Mouse (Mus musculus): ENCODE data around the gene Rcbtb2. TPM values are rescaled to one million over a fixed set of nuclear protein-coding genes. Genes with fewer than 3 reads are reported as not detected.

Gene Rcbtb2
- polyA plus RNA-seq, 1 experiment from 2014 or later, result 160 TPM

DNA sequence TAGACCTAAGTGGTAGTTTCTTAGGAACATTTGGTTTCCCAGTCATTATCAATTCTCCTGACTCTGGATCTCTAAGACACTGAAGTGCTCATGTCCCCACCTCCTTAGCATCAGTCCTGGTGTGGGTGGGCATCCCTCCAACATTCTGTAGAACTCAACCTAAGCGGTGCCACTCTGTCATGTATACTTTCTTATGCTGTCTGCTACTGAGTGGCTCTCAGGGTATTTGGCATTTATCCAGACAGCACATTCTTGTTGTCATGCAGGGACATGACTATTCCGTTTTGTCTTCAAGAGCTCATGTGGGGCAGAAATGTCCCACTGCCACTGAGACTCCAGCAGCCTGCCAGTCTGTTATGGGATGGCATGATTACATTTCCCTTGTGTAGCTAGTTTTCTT is 58.3 kb downstream of the Rcbtb2 start:
- H3K4me3 ChIP-seq (ENCODE audit: low read depth, low read length), result no peak overlapping the region
- no peak for ATAC-seq (replicated peaks; ENCODE audit: low FRiP score)
- peaks cover 13% of the 10 kb centered on the region; the same call in 1 of the 2 replicates for H3K36me3 ChIP-seq (ENCODE audit: control insufficient read depth, insufficient read depth, low read length)
- H3K4me1 ChIP-seq (replicated peaks; ENCODE audit: control insufficient read depth, insufficient read depth, low read length), result no peaks in the 10 kb centered on the region
- no peaks in the 10 kb centered on the region for H3K27me3 ChIP-seq (ENCODE audit: control insufficient read depth, insufficient read depth, low read length)
- H3K9ac ChIP-seq (ENCODE audit: low read length), result no peak overlapping the region
- no peak overlapping the region for H3K4me2 ChIP-seq (ENCODE audit: low read depth, low read length, severe bottlenecking)
- WGBS, result 91% methylated on average over 2 of the region's 2 CpGs
- H3K27ac ChIP-seq (ENCODE audit: low read depth, low read length), result no peak overlapping the region
- no peak for DNase-seq (ENCODE audit: low spot score)
- peaks cover 3% of the 10 kb centered on the region; the same call in 1 of the 2 replicates for H3K9me3 ChIP-seq (ENCODE audit: control insufficient read depth, low read length)

DNA sequence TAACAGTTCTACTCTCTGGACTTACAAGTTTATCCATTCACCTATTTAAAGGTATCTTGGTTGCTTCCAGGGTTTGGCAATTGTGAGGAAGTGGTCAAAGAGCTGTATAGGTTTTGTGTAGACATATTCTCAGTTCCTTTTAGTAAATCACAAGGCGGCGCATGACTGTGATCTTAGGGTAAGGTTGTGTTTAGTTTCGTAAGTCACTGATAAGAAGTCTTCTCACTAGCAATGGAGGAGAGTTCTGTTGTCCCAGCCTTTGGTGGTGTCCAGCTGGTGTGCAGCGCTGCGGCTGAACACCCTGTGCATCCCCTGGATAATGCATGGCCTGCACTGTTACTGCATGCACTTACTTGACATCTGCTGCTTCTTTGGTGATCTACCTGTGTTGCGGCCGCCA is 64.0 kb downstream of the Rcbtb2 start:
- Histone ChIP-seq H3K4me3 (ENCODE audit: low read depth, low read length) (no peak overlapping the region), H3K4me2 (ENCODE audit: low read depth, low read length, severe bottlenecking) (no peak overlapping the region), H3K27ac (ENCODE audit: low read depth, low read length) (no peak overlapping the region), H3K36me3 (ENCODE audit: control insufficient read depth, insufficient read depth, low read length) (peaks cover 12% of the 10 kb centered on the region), H3K4me1 (replicated peaks; ENCODE audit: control insufficient read depth, insufficient read depth, low read length) (no peaks in the 10 kb centered on the region), H3K9me3 (ENCODE audit: control insufficient read depth, low read length) (peaks cover 3% of the 10 kb centered on the region; the same call in 1 of the 2 replicates), H3K27me3 (ENCODE audit: control insufficient read depth, insufficient read depth, low read length) (no peaks in the 10 kb centered on the region), H3K9ac (ENCODE audit: low read length) (no peak overlapping the region)
- no peak for DNase-seq (ENCODE audit: low spot score)
- WGBS, result 89% methylated on average over 7 of the region's 7 CpGs
- no peak for ATAC-seq (replicated peaks; ENCODE audit: low FRiP score)

DNA sequence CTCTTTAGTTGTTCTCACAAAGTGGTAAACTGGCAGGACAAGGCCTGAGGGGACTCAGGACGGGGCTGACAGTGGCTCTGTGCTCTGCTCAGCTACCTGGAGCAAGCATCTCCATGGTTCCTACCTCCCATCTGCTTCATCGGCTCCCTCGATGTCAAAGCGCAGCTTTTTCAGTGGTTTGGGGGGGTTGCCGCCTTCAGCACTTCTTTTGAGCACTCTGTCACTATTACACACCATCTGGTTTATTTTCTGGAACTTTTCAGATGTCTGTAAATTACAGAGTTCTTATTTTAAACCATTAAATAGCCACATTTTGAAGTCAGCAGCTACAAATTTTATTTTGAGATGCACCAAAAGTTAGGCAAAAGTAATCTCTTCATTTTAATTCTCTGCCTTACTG is 76.2 kb downstream of the Rcbtb2 start:
- Histone ChIP-seq H3K9ac (ENCODE audit: low read length) (no peak overlapping the region), H3K9me3 (ENCODE audit: control insufficient read depth, low read length) (no peaks in the 10 kb centered on the region; the same call in 1 of the 2 replicates), H3K4me3 (ENCODE audit: low read depth, low read length) (no peak overlapping the region), H3K4me2 (ENCODE audit: low read depth, low read length, severe bottlenecking) (no peak overlapping the region), H3K27me3 (ENCODE audit: control insufficient read depth, insufficient read depth, low read length) (no peaks in the 10 kb centered on the region), H3K36me3 (ENCODE audit: control insufficient read depth, insufficient read depth, low read length) (peaks cover 3% of the 10 kb centered on the region; the same call in 1 of the 2 replicates), H3K4me1 (replicated peaks; ENCODE audit: control insufficient read depth, insufficient read depth, low read length) (no peaks in the 10 kb centered on the region), H3K27ac (ENCODE audit: low read depth, low read length) (no peak overlapping the region)
- WGBS, result 61% methylated on average over 5 of the region's 5 CpGs
- ATAC-seq (replicated peaks; ENCODE audit: low FRiP score) (no peak), DNase-seq (ENCODE audit: low spot score) (no peak)

DNA sequence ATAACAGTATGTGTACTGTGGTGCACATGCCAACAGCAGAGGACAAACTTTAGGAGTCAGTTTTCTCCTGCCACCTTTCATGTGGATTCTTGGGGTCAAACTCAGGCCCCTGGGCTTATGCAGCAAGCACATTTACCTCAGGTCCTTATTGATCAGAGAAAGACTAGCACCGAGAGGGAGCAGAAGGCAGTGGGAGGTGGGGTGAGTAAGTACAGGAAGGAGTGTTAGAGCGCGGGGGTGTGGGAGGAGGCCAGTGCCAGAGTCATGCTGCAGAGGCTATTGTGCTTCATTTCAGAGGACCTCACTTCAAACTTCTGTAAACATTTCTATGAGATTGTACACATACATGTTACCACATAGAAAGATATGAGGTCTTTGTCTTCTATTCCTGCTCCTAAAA is 78.6 kb downstream of the Rcbtb2 start:
- no peaks in the 10 kb centered on the region for H3K9me3 ChIP-seq (ENCODE audit: control insufficient read depth, low read length)
- no peak overlapping the region for H3K27ac ChIP-seq (ENCODE audit: low read depth, low read length)
- DNase-seq (ENCODE audit: low spot score) (no peak), ATAC-seq (replicated peaks; ENCODE audit: low FRiP score) (no peak)
- WGBS, result 82% methylated on average over 3 of the region's 3 CpGs
- H3K9ac ChIP-seq (ENCODE audit: low read length), result no peak overlapping the region
- H3K4me2 ChIP-seq (ENCODE audit: low read depth, low read length, severe bottlenecking), result no peak overlapping the region
- H3K27me3 ChIP-seq (ENCODE audit: control insufficient read depth, insufficient read depth, low read length), result no peaks in the 10 kb centered on the region
- 0 out of 2 replicates have a peak, but pooled peaks cover 3% of the 10 kb centered on the region for H3K36me3 ChIP-seq (ENCODE audit: control insufficient read depth, insufficient read depth, low read length)
- H3K4me1 ChIP-seq (replicated peaks; ENCODE audit: control insufficient read depth, insufficient read depth, low read length), result no peaks in the 10 kb centered on the region
- H3K4me3 ChIP-seq (ENCODE audit: low read depth, low read length), result no peak overlapping the region

DNA sequence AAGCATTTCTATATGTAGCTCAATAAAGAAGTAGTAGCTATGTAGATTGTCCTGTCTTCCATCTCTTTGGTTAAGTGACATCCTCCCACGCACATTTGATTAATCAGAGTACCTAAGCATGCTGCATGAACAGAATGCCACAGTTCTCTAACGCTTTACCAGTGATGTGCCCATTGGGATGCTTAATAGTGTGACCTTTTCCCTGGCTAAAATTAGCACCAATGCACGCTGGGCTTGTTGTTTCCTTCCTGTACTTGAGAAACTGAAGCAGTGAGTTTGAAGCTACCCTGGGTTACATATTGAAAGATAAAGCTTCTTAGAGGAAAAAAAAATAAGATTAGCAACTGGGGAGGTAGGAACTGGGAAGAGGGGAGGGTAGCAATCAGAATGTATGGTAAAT is 81.2 kb downstream of the Rcbtb2 start:
- no peak for ATAC-seq (replicated peaks; ENCODE audit: low FRiP score)
- H3K4me1 ChIP-seq (replicated peaks; ENCODE audit: control insufficient read depth, insufficient read depth, low read length), result no peaks in the 10 kb centered on the region
- H3K4me3 ChIP-seq (ENCODE audit: low read depth, low read length), result no peak overlapping the region
- WGBS, result 83% methylated on average over 3 of the region's 3 CpGs
- no peaks in the 10 kb centered on the region for H3K9me3 ChIP-seq (ENCODE audit: control insufficient read depth, low read length)
- no peak for DNase-seq (ENCODE audit: low spot score)
- no peaks in the 10 kb centered on the region for H3K27me3 ChIP-seq (ENCODE audit: control insufficient read depth, insufficient read depth, low read length)
- no peaks in the 10 kb centered on the region for H3K36me3 ChIP-seq (ENCODE audit: control insufficient read depth, insufficient read depth, low read length)
- no peak overlapping the region for H3K27ac ChIP-seq (ENCODE audit: low read depth, low read length)
- H3K4me2 ChIP-seq (ENCODE audit: low read depth, low read length, severe bottlenecking), result no peak overlapping the region
- H3K9ac ChIP-seq (ENCODE audit: low read length), result no peak overlapping the region

DNA sequence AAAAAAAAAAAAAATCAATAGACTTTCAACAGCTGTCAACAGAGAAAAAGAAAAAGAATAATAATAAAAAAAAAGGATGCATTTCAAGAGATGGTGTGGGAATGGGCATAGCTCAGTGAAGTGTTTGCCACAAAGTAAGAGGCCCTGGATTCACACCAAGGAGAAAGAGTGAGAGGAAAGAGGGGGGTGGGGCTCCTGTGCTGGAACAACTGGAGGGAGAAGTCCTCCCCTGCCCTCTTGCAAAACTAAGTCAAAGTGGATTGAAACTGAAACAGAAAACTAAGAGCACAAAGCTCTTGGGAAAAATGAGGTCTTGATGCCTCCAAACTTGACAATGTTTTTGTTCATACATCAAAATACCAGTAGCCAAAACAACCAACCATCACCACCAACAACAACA is 86.4 kb downstream of the Rcbtb2 start:
- ATAC-seq (replicated peaks; ENCODE audit: low FRiP score), result no peak
- no peak for DNase-seq (ENCODE audit: low spot score)
- no peaks in the 10 kb centered on the region for H3K27me3 ChIP-seq (ENCODE audit: control insufficient read depth, insufficient read depth, low read length)
- no peak overlapping the region for H3K4me2 ChIP-seq (ENCODE audit: low read depth, low read length, severe bottlenecking)
- H3K9ac ChIP-seq (ENCODE audit: low read length), result no peak overlapping the region
- H3K4me3 ChIP-seq (ENCODE audit: low read depth, low read length), result no peak overlapping the region
- H3K4me1 ChIP-seq (replicated peaks; ENCODE audit: control insufficient read depth, insufficient read depth, low read length), result no peaks in the 10 kb centered on the region
- H3K9me3 ChIP-seq (ENCODE audit: control insufficient read depth, low read length), result no peaks in the 10 kb centered on the region
- H3K36me3 ChIP-seq (ENCODE audit: control insufficient read depth, insufficient read depth, low read length), result no peaks in the 10 kb centered on the region
- H3K27ac ChIP-seq (ENCODE audit: low read depth, low read length), result no peak overlapping the region

DNA sequence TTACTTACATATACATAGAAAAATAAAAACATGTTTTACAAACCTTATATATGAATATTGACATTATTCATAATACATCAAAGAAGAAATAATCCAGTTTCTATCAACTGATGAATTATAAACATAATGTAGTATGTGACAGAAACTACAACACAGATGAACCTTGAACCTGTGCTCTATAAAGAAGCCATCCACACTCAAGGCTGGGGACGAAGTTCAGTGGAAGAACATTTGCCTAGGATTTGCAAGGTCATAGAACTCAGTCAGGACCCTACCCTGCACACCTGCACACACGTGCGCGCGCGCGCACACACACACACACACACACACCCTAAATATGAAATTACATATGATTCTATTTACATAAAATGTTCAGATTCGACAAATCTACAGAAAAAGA is 87.4 kb downstream of the Rcbtb2 start:
- Histone ChIP-seq H3K4me1 (replicated peaks; ENCODE audit: control insufficient read depth, insufficient read depth, low read length) (no peaks in the 10 kb centered on the region), H3K9ac (ENCODE audit: low read length) (no peak overlapping the region), H3K9me3 (ENCODE audit: control insufficient read depth, low read length) (no peaks in the 10 kb centered on the region), H3K27ac (ENCODE audit: low read depth, low read length) (no peak overlapping the region), H3K4me3 (ENCODE audit: low read depth, low read length) (no peak overlapping the region), H3K4me2 (ENCODE audit: low read depth, low read length, severe bottlenecking) (no peak overlapping the region), H3K36me3 (ENCODE audit: control insufficient read depth, insufficient read depth, low read length) (no peaks in the 10 kb centered on the region; the same call in 1 of the 2 replicates), H3K27me3 (ENCODE audit: control insufficient read depth, insufficient read depth, low read length) (no peaks in the 10 kb centered on the region)
- ATAC-seq (replicated peaks; ENCODE audit: low FRiP score) (no peak), DNase-seq (ENCODE audit: low spot score) (no peak)
- WGBS, result 94% methylated on average over 8 of the region's 8 CpGs

DNA sequence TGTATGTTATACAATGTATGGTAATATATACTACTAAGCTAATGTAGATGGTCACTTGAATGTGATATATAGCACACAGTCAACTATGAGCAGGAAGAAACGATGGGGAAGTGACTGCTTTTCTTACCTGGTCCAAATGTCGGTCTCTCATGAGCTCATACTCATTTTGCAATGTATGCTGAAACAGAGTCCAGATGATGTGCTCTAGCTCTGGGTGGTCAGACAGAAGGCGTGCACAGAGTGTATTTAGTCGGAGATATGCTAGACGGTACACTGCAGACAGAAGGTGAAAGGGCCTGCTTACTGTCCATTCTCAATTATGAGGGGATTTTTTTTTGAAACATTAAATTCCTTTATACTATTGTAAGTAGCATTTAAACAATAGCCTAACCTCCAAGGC is 88.6 kb downstream of the Rcbtb2 start:
- WGBS, result 92% methylated on average over 5 of the region's 5 CpGs
- Histone ChIP-seq H3K27me3 (ENCODE audit: control insufficient read depth, insufficient read depth, low read length) (no peaks in the 10 kb centered on the region), H3K9me3 (ENCODE audit: control insufficient read depth, low read length) (no peaks in the 10 kb centered on the region), H3K4me1 (replicated peaks; ENCODE audit: control insufficient read depth, insufficient read depth, low read length) (no peaks in the 10 kb centered on the region), H3K4me2 (ENCODE audit: low read depth, low read length, severe bottlenecking) (no peak overlapping the region), H3K4me3 (ENCODE audit: low read depth, low read length) (no peak overlapping the region), H3K27ac (ENCODE audit: low read depth, low read length) (no peak overlapping the region), H3K9ac (ENCODE audit: low read length) (no peak overlapping the region), H3K36me3 (ENCODE audit: control insufficient read depth, insufficient read depth, low read length) (no peaks in the 10 kb centered on the region; the same call in 1 of the 2 replicates)
- ATAC-seq (replicated peaks; ENCODE audit: low FRiP score), result no peak
- no peak for DNase-seq (ENCODE audit: low spot score)

DNA sequence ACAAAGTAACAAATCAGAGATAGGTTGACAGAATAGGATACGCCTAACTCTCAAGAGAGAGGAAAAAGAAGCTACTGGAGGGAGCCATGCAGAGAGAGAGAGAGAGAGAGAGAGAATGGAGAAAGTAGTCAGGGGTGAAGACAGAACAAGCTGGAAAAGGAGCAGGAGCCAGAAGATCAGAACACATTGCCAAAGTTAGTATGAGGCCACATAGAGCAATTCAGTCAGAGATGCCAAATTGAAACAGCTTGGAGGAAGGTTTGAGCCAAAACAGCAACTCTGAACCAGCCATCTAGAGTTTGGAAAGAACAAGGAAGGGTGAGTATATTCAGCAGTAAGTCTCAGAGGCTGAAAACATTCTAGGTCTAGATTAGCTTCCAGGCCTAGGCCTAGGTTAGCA is 94.2 kb downstream of the Rcbtb2 start:
- Histone ChIP-seq H3K36me3 (ENCODE audit: control insufficient read depth, insufficient read depth, low read length) (no peaks in the 10 kb centered on the region; the same call in 1 of the 2 replicates), H3K9me3 (ENCODE audit: control insufficient read depth, low read length) (no peaks in the 10 kb centered on the region), H3K27me3 (ENCODE audit: control insufficient read depth, insufficient read depth, low read length) (no peaks in the 10 kb centered on the region), H3K4me3 (ENCODE audit: low read depth, low read length) (no peak overlapping the region), H3K4me1 (replicated peaks; ENCODE audit: control insufficient read depth, insufficient read depth, low read length) (no peaks in the 10 kb centered on the region), H3K4me2 (ENCODE audit: low read depth, low read length, severe bottlenecking) (no peak overlapping the region), H3K27ac (ENCODE audit: low read depth, low read length) (no peak overlapping the region), H3K9ac (ENCODE audit: low read length) (no peak overlapping the region)
- WGBS, result 91% methylated on average over 1 of the region's 1 CpGs
- no peak for DNase-seq (ENCODE audit: low spot score)
- no peak for ATAC-seq (replicated peaks; ENCODE audit: low FRiP score)
